Comparison of ENCODE assay signal across 11 mouse cellular contexts in the genomic region with DNA sequence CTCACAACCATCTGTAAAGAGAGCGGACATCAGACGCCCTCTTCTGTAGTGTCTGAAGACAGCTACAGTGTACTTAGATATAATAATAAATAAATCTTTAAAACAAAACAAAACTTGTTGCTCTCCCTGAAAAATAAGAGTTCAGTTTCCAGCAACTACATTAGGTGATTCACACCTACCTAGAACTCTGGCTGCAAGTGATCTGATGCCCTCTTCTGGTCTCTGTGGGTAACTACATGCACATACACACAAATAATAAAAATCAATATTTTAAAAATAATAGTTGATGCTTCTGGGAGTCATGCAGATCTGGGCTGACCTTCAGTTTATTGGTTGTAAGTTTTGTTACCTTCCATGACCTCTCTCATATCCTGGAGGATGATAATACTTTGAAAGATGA. TPM values are rescaled to one million over a fixed set of nuclear protein-coding genes. Genes with fewer than 3 reads are reported as not detected.
DNase-seq lines count a peak whose midpoint lies in the region; ATAC-seq and TF ChIP-seq lines count a peak whose summit lies in the region.
"Had no signal": no experiment of that assay in that cellular context is flagged by ENCODE, and none has a peak within 500 bp of the region (broad histone marks: within the 10 kb centered on the region; RNA-seq: fewer than 3 reads in every experiment).

No protein-coding gene starts in this region.

- 74% methylated on average over 2 of the region's 2 CpGs for whole genome bisulfite sequencing in forebrain, postnatal 0 days
- WGBS in forebrain, embryonic 11.5 days, result 67% methylated on average over 2 of the region's 2 CpGs
- WGBS in liver, embryonic 12.5 days (ENCODE audit: insufficient replicate concordance), result 57% methylated on average over 2 of the region's 2 CpGs
- WGBS in liver, embryonic 11.5 days, result 68% methylated on average over 2 of the region's 2 CpGs

- ATAC-seq in forebrain, postnatal 0 days, result no peak
- ATAC-seq in forebrain, embryonic 11.5 days (replicated peaks; ENCODE audit: low FRiP score), result no peak
- no peak for ATAC-seq in liver, embryonic 12.5 days
- ATAC-seq in liver, embryonic 11.5 days (replicated peaks; ENCODE audit: low FRiP score), result no peak
- ATAC-seq: midbrain, embryonic 13.5 days had no signal

- peaks cover 16% of the 10 kb centered on the region for H3K36me3 ChIP-seq in forebrain, postnatal 0 days (ENCODE audit: insufficient read depth)
- H3K36me3 ChIP-seq in forebrain, embryonic 11.5 days (ENCODE audit: control insufficient read depth, insufficient read depth, low read length), result peaks cover 6% of the 10 kb centered on the region; the same call in 1 of the 2 replicates
- peaks cover 48% of the 10 kb centered on the region for H3K36me3 ChIP-seq in liver, embryonic 12.5 days
- H3K36me3 ChIP-seq in liver, embryonic 11.5 days (ENCODE audit: control insufficient read depth, insufficient read depth, low read length), result peaks cover 16% of the 10 kb centered on the region

- H3K4me2 ChIP-seq in forebrain, postnatal 0 days (ENCODE audit: low read depth), result no peak overlapping the region
- no peak overlapping the region for H3K4me2 ChIP-seq in forebrain, embryonic 11.5 days (ENCODE audit: low read depth, low read length, severe bottlenecking)
- 0 out of 2 replicates have a peak overlapping the region, but pooled peaks have one; percentile 80 for H3K4me2 ChIP-seq in liver, embryonic 12.5 days
- no peak overlapping the region for H3K4me2 ChIP-seq in liver, embryonic 11.5 days
- H3K4me2 ChIP-seq: midbrain, embryonic 13.5 days had no signal

- no peak overlapping the region for H3K4me3 ChIP-seq in forebrain, postnatal 0 days (ENCODE audit: low read depth, low read length)
- H3K4me3 ChIP-seq in forebrain, embryonic 11.5 days (ENCODE audit: low read depth, low read length), result no peak overlapping the region
- no peak overlapping the region for H3K4me3 ChIP-seq in liver, embryonic 12.5 days
- no peak overlapping the region for H3K4me3 ChIP-seq in liver, embryonic 11.5 days (ENCODE audit: low read depth, low read length)
- H3K4me3 ChIP-seq: midbrain, embryonic 13.5 days had no signal

- no peak overlapping the region for H3K27ac ChIP-seq in forebrain, postnatal 0 days (ENCODE audit: low read depth, low read length)
- H3K27ac ChIP-seq in forebrain, embryonic 11.5 days (ENCODE audit: low read depth, low read length), result no peak overlapping the region
- no peak overlapping the region for H3K27ac ChIP-seq in liver, embryonic 12.5 days
- no peak overlapping the region for H3K27ac ChIP-seq in liver, embryonic 11.5 days (ENCODE audit: low read depth, low read length)
- H3K27ac ChIP-seq: midbrain, embryonic 13.5 days had no signal

- no peaks in the 10 kb centered on the region for H3K27me3 ChIP-seq in forebrain, postnatal 0 days (ENCODE audit: insufficient read depth, low read length)
- H3K27me3 ChIP-seq in forebrain, embryonic 11.5 days (ENCODE audit: control insufficient read depth, insufficient read depth, low read length), result no peaks in the 10 kb centered on the region
- H3K27me3 ChIP-seq in liver, embryonic 12.5 days (replicated peaks), result no peaks in the 10 kb centered on the region
- H3K27me3 ChIP-seq in liver, embryonic 11.5 days (replicated peaks; ENCODE audit: control insufficient read depth, insufficient read depth, low read length), result no peaks in the 10 kb centered on the region
- H3K27me3 ChIP-seq: midbrain, embryonic 13.5 days had no signal

- no peak overlapping the region for H3K9ac ChIP-seq in forebrain, postnatal 0 days
- no peak overlapping the region for H3K9ac ChIP-seq in forebrain, embryonic 11.5 days (ENCODE audit: low read length)
- no peak overlapping the region for H3K9ac ChIP-seq in liver, embryonic 12.5 days
- no peak overlapping the region for H3K9ac ChIP-seq in liver, embryonic 11.5 days (ENCODE audit: low read depth, low read length)
- H3K9ac ChIP-seq: midbrain, embryonic 13.5 days had no signal

- peak; percentile 71 for TF ChIP-seq CTCF in forebrain, postnatal 0 days (IDR thresholded peaks at IDR 0.05; ENCODE audit: low read depth)

- peaks cover 6% of the 10 kb centered on the region for H3K4me1 ChIP-seq in forebrain, postnatal 0 days (ENCODE audit: insufficient read depth)
- peaks cover 10% of the 10 kb centered on the region; the same call in 1 of the 2 replicates for H3K4me1 ChIP-seq in forebrain, embryonic 11.5 days (replicated peaks; ENCODE audit: control insufficient read depth, insufficient read depth, low read length)
- H3K4me1 ChIP-seq in liver, embryonic 12.5 days, result peaks cover 45% of the 10 kb centered on the region
- peaks cover 10% of the 10 kb centered on the region for H3K4me1 ChIP-seq in liver, embryonic 11.5 days (replicated peaks; ENCODE audit: control insufficient read depth, insufficient read depth, low read length)

- no peaks in the 10 kb centered on the region for H3K9me3 ChIP-seq in forebrain, postnatal 0 days (ENCODE audit: low read length)
- H3K9me3 ChIP-seq in forebrain, embryonic 11.5 days (ENCODE audit: control insufficient read depth, low read length), result no peaks in the 10 kb centered on the region
- no peaks in the 10 kb centered on the region for H3K9me3 ChIP-seq in liver, embryonic 12.5 days (replicated peaks)
- no peaks in the 10 kb centered on the region for H3K9me3 ChIP-seq in liver, embryonic 11.5 days (ENCODE audit: control insufficient read depth, low read length)
- H3K9me3 ChIP-seq: midbrain, embryonic 13.5 days had no signal

- peak; percentile 17 for DNase-seq in forebrain, postnatal 0 days
- DNase-seq in forebrain, embryonic 11.5 days (ENCODE audit: low spot score), result no peak
- no peak for DNase-seq in liver, embryonic 11.5 days (ENCODE audit: low spot score)
- peak; percentile 59 for DNase-seq in ZHBTc4 (ENCODE audit: low read depth, low spot score)
- peak; percentile 75 for DNase-seq in naive thymus-derived CD4-positive, alpha-beta T cell, adult 2 months (ENCODE audit: low read depth)
- DNase-seq in Muller cell, postnatal 12 days (ENCODE audit: inconsistent ontology term), result no peak
- no peak for DNase-seq in layer of hippocampus, postnatal 36 days
- DNase-seq: right cerebral cortex, adult 18-20 months had no signal

RNA-seq across cellular contexts. Expression of a gene that starts 2.6 kb away (rescaled TPM):
- total RNA-seq in forebrain, postnatal 0 days (2014; rRNA removed), result 29.1 and 38.9 TPM in 2 replicates
- 111 and 120 TPM in 2 replicates for polyA plus RNA-seq in forebrain, postnatal 0 days (2015; fragmentation: Nextera tagmentation; extraction: Ambion mirVana)
- polyA plus RNA-seq in forebrain, embryonic 11.5 days (2014; fragmentation: Nextera tagmentation; extraction: Ambion mirVana), result 288 and 292 TPM in 2 replicates
- 202 and 215 TPM in 2 replicates for polyA plus RNA-seq in liver, embryonic 12.5 days (2016; fragmentation: Nextera tagmentation; extraction: Ambion mirVana)
- 304 and 315 TPM in 2 replicates for polyA plus RNA-seq in liver, embryonic 11.5 days (2014; fragmentation: Nextera tagmentation; extraction: Ambion mirVana)
- 10 to 100 TPM; 17.3 to 19.1 TPM for total RNA-seq in layer of hippocampus, postnatal 36 days (2021)

RNA-seq across cellular contexts. Expression of a gene that starts 11.7 kb away (rescaled TPM):
- total RNA-seq in forebrain, postnatal 0 days (2014; rRNA removed), result 0.24 and 0.46 TPM in 2 replicates
- 0.36 and 0.50 TPM in 2 replicates for polyA plus RNA-seq in forebrain, postnatal 0 days (2015; fragmentation: Nextera tagmentation; extraction: Ambion mirVana)
- 1.7 and 1.8 TPM in 2 replicates for polyA plus RNA-seq in forebrain, embryonic 11.5 days (2014; fragmentation: Nextera tagmentation; extraction: Ambion mirVana)
- polyA plus RNA-seq in liver, embryonic 12.5 days (2016; fragmentation: Nextera tagmentation; extraction: Ambion mirVana), result 0.38 and 0.49 TPM in 2 replicates
- polyA plus RNA-seq in liver, embryonic 11.5 days (2014; fragmentation: Nextera tagmentation; extraction: Ambion mirVana), result 0.66 and 1.5 TPM in 2 replicates
- total RNA-seq in layer of hippocampus, postnatal 36 days (2021), result under 1 TPM; 0.42 to 0.48 TPM

RNA-seq across cellular contexts. Expression of a gene that starts 12.3 kb away (rescaled TPM):
- total RNA-seq in forebrain, postnatal 0 days (2014; rRNA removed), result 7.9 and 13.8 TPM in 2 replicates
- 7.6 and 8.5 TPM in 2 replicates for polyA plus RNA-seq in forebrain, postnatal 0 days (2015; fragmentation: Nextera tagmentation; extraction: Ambion mirVana)
- 1.6 TPM in 2 replicates for polyA plus RNA-seq in forebrain, embryonic 11.5 days (2014; fragmentation: Nextera tagmentation; extraction: Ambion mirVana)
- polyA plus RNA-seq in liver, embryonic 12.5 days (2016; fragmentation: Nextera tagmentation; extraction: Ambion mirVana), result 2.8 and 5.0 TPM in 2 replicates
- 4.7 and 5.7 TPM in 2 replicates for polyA plus RNA-seq in liver, embryonic 11.5 days (2014; fragmentation: Nextera tagmentation; extraction: Ambion mirVana)
- 10 to 100 TPM; 19.1 to 26.6 TPM for total RNA-seq in layer of hippocampus, postnatal 36 days (2021)

RNA-seq across cellular contexts. Expression of a gene that starts 14.5 kb away (rescaled TPM):
- not detected in 2 replicates for total RNA-seq in forebrain, postnatal 0 days (2014; rRNA removed)
- not detected in 2 replicates for polyA plus RNA-seq in forebrain, postnatal 0 days (2015; fragmentation: Nextera tagmentation; extraction: Ambion mirVana)
- polyA plus RNA-seq in forebrain, embryonic 11.5 days (2014; fragmentation: Nextera tagmentation; extraction: Ambion mirVana), result not detected in 2 replicates
- polyA plus RNA-seq in liver, embryonic 12.5 days (2016; fragmentation: Nextera tagmentation; extraction: Ambion mirVana), result 0.73 TPM in 1 of 2 replicates, not detected in the other
- polyA plus RNA-seq in liver, embryonic 11.5 days (2014; fragmentation: Nextera tagmentation; extraction: Ambion mirVana), result not detected in 2 replicates
- total RNA-seq in layer of hippocampus, postnatal 36 days (2021), result not detected
- total RNA-seq: heart, adult 18-20 months had no signal
- polyA plus RNA-seq: midbrain, embryonic 13.5 days had no signal

RNA-seq across cellular contexts. Expression of a gene that starts 16.6 kb away (rescaled TPM):
- total RNA-seq in forebrain, postnatal 0 days (2014; rRNA removed), result 84.4 and 93.4 TPM in 2 replicates
- 36.7 and 45.4 TPM in 2 replicates for polyA plus RNA-seq in forebrain, postnatal 0 days (2015; fragmentation: Nextera tagmentation; extraction: Ambion mirVana)
- polyA plus RNA-seq in forebrain, embryonic 11.5 days (2014; fragmentation: Nextera tagmentation; extraction: Ambion mirVana), result 169 and 174 TPM in 2 replicates
- 208 and 211 TPM in 2 replicates for polyA plus RNA-seq in liver, embryonic 12.5 days (2016; fragmentation: Nextera tagmentation; extraction: Ambion mirVana)
- 234 and 245 TPM in 2 replicates for polyA plus RNA-seq in liver, embryonic 11.5 days (2014; fragmentation: Nextera tagmentation; extraction: Ambion mirVana)
- total RNA-seq in layer of hippocampus, postnatal 36 days (2021), result 10 to 100 TPM; 45.1 to 50.1 TPM

Comparison
In these comparisons a context has a peak if more than half of its experiments do, and no peak if none do; other contexts are left out.
1. DNase-seq: peak in forebrain, postnatal 0 days (single experiment), ZHBTc4 (single experiment) and naive thymus-derived CD4-positive, alpha-beta T cell, adult 2 months (single experiment); none in forebrain, embryonic 11.5 days (single experiment), liver, embryonic 11.5 days (single experiment), Muller cell, postnatal 12 days (single experiment) and layer of hippocampus, postnatal 36 days (0 of 2).